ENCODE assay signal across 8 mouse cellular contexts in genomic region chr6:90607196-90607595, GRCm38 (mm10). TPM values are rescaled to one million over a fixed set of nuclear protein-coding genes. Genes with fewer than 3 reads are reported as not detected.
DNase-seq lines count a peak whose midpoint lies in the region; ATAC-seq and TF ChIP-seq lines count a peak whose summit lies in the region.

No protein-coding gene starts in this region.

- H3K4me1 ChIP-seq in intestine, postnatal 0 days (replicated peaks; ENCODE audit: control insufficient read depth, insufficient read depth, low read length): 0 out of 2 replicates have a peak, but pooled peaks cover 5% of the 10 kb centered on the region
- H3K4me1 ChIP-seq in intestine, embryonic 15.5 days (replicated peaks): peaks cover 5% of the 10 kb centered on the region; the same call in 1 of the 2 replicates
- H3K4me1 ChIP-seq in embryonic facial prominence, embryonic 14.5 days (ENCODE audit: control insufficient read depth, insufficient read depth, low read length): no peaks in the 10 kb centered on the region

- no peak for ATAC-seq in intestine, postnatal 0 days
- ATAC-seq in intestine, embryonic 15.5 days: no peak
- ATAC-seq in embryonic facial prominence, embryonic 14.5 days (ENCODE audit: low read depth): no peak

- 16% methylated on average over 5 of the region's 5 CpGs for WGBS in intestine, postnatal 0 days
- 14% methylated on average over 5 of the region's 5 CpGs for WGBS in intestine, embryonic 15.5 days
- WGBS in embryonic facial prominence, embryonic 14.5 days: 15% methylated on average over 5 of the region's 5 CpGs

- H3K27me3 ChIP-seq in intestine, postnatal 0 days (replicated peaks; ENCODE audit: control insufficient read depth, insufficient read depth, low read length): no peaks in the 10 kb centered on the region
- H3K27me3 ChIP-seq in intestine, embryonic 15.5 days (replicated peaks): 0 out of 2 replicates have a peak, but pooled peaks cover 2% of the 10 kb centered on the region
- no peaks in the 10 kb centered on the region for H3K27me3 ChIP-seq in embryonic facial prominence, embryonic 14.5 days (replicated peaks; ENCODE audit: control insufficient read depth, insufficient read depth, low read length)

- H3K9me3 ChIP-seq in intestine, postnatal 0 days (ENCODE audit: control insufficient read depth): no peaks in the 10 kb centered on the region
- H3K9me3 ChIP-seq in intestine, embryonic 15.5 days: no peaks in the 10 kb centered on the region
- no peaks in the 10 kb centered on the region for H3K9me3 ChIP-seq in embryonic facial prominence, embryonic 14.5 days (ENCODE audit: control insufficient read depth, low read length)

- H3K9ac ChIP-seq in intestine, postnatal 0 days (ENCODE audit: low read depth, low read length): no peak overlapping the region
- H3K9ac ChIP-seq in intestine, embryonic 15.5 days: no peak overlapping the region
- H3K9ac ChIP-seq in embryonic facial prominence, embryonic 14.5 days (ENCODE audit: low read depth, low read length): no peak overlapping the region

- no peak overlapping the region for H3K4me2 ChIP-seq in intestine, postnatal 0 days (replicated peaks; ENCODE audit: low read depth)
- H3K4me2 ChIP-seq in intestine, embryonic 15.5 days (replicated peaks): no peak overlapping the region
- H3K4me2 ChIP-seq in embryonic facial prominence, embryonic 14.5 days (ENCODE audit: low read depth, low read length): no peak overlapping the region

- H3K36me3 ChIP-seq in intestine, postnatal 0 days (ENCODE audit: control insufficient read depth, insufficient read depth): no peaks in the 10 kb centered on the region
- H3K36me3 ChIP-seq in intestine, embryonic 15.5 days: no peaks in the 10 kb centered on the region
- no peaks in the 10 kb centered on the region for H3K36me3 ChIP-seq in embryonic facial prominence, embryonic 14.5 days (ENCODE audit: control insufficient read depth, insufficient read depth, low read length)

- H3K4me3 ChIP-seq in intestine, postnatal 0 days (ENCODE audit: low read depth, low read length): no peak overlapping the region
- H3K4me3 ChIP-seq in intestine, embryonic 15.5 days (replicated peaks): no peak overlapping the region
- no peak overlapping the region for H3K4me3 ChIP-seq in embryonic facial prominence, embryonic 14.5 days (ENCODE audit: low read depth, low read length)
- H3K4me3 ChIP-seq in layer of hippocampus, adult 2 months: no peak overlapping the region

- TF ChIP-seq CTCF in intestine, postnatal 0 days (IDR thresholded peaks at IDR 0.05; ENCODE audit: low read depth): peak; percentile 89
- peak; percentile 86 for TF ChIP-seq CTCF in layer of hippocampus, adult 2 months (conservative IDR thresholded peaks at IDR 0.05)

- H3K27ac ChIP-seq in intestine, postnatal 0 days (ENCODE audit: low read depth, low read length): no peak overlapping the region
- no peak overlapping the region for H3K27ac ChIP-seq in intestine, embryonic 15.5 days
- H3K27ac ChIP-seq in embryonic facial prominence, embryonic 14.5 days (replicated peaks; ENCODE audit: low read depth, low read length): no peak overlapping the region
- H3K27ac ChIP-seq in layer of hippocampus, adult 2 months: no peak overlapping the region

- peak; percentile 28 to 60 for DNase-seq in CD8-positive naive resting alpha-beta T cell, adult 2 months (ENCODE audit: low read depth in 2 of 2, low spot score in 2 of 2)
- DNase-seq in adrenal gland, postnatal 25 days: peak; percentile 69
- peak; percentile 77 for DNase-seq in embryonic facial prominence, embryonic 14.5 days (ENCODE audit: low spot score)
- peak in 1 of 2 experiments; percentile 65 for DNase-seq in layer of hippocampus, adult 2 months (ENCODE audit: low spot score in 2 of 2)
- DNase-seq in lung, postnatal 36 days: peak; percentile 76
- peak; percentile 21 for DNase-seq in telencephalon, adult 2 months (ENCODE audit: low read depth, low spot score)

RNA-seq across cellular contexts. Expression of gene Slc41a3, which starts 2.7 kb away (rescaled TPM):
- 8.8 and 10.0 TPM in 2 replicates for polyA plus RNA-seq in intestine, postnatal 0 days (2015; fragmentation: Nextera tagmentation; extraction: Ambion mirVana)
- 5.1 and 5.7 TPM in 2 replicates for polyA plus RNA-seq in intestine, embryonic 15.5 days (2015; fragmentation: Nextera tagmentation; extraction: Ambion mirVana)
- total RNA-seq in adrenal gland, postnatal 25 days (2021): 18.9 and 19.1 TPM in 2 replicates
- 5.4 and 7.2 TPM in 2 replicates for polyA plus RNA-seq in embryonic facial prominence, embryonic 14.5 days (2014; fragmentation: Nextera tagmentation; extraction: Ambion mirVana)
- total RNA-seq in layer of hippocampus, adult 2 months (2021): 1 to 10 TPM; 4.0 to 4.1 TPM
